ENCODE assay signal across 13 mouse cellular contexts in genomic region chrX:145482383-145482782, GRCm38 (mm10).
"Had no signal": no experiment of that assay in that cellular context is flagged by ENCODE, and none has a peak within 500 bp of the region (broad histone marks: within the 10 kb centered on the region; RNA-seq: fewer than 3 reads in every experiment).

No protein-coding gene starts in this region.

- H3K4me2 ChIP-seq: kidney, embryonic 15.5 days; limb, embryonic 13.5 days; midbrain, embryonic 12.5 days; neural tube, embryonic 13.5 days had no signal

- H3K4me1 ChIP-seq: kidney, embryonic 15.5 days; limb, embryonic 13.5 days had no signal

- H3K36me3 ChIP-seq: midbrain, embryonic 12.5 days had no signal

- H3K9ac ChIP-seq: kidney, embryonic 15.5 days; limb, embryonic 13.5 days; midbrain, embryonic 12.5 days; neural tube, embryonic 13.5 days had no signal

- H3K4me3 ChIP-seq: kidney, embryonic 15.5 days; limb, embryonic 13.5 days; midbrain, embryonic 12.5 days; neural tube, embryonic 13.5 days had no signal

- H3K9me3 ChIP-seq: kidney, embryonic 15.5 days; limb, embryonic 13.5 days; midbrain, embryonic 12.5 days; neural tube, embryonic 13.5 days had no signal

- H3K27ac ChIP-seq: kidney, embryonic 15.5 days; limb, embryonic 13.5 days; midbrain, embryonic 12.5 days; neural tube, embryonic 13.5 days; stomach, postnatal 0 days had no signal

- ATAC-seq: midbrain, embryonic 16.5 days had no signal

- DNase-seq: kidney, adult 11 months; kidney, postnatal 14 days; left cerebral cortex, postnatal 4 days; lung, adult 18-20 months; right cerebral cortex, postnatal 14 days; thymus, adult 18-20 months; thymus, postnatal 14 days had no signal

- H3K27me3 ChIP-seq: limb, embryonic 13.5 days; neural tube, embryonic 13.5 days had no signal
